Mouse (Mus musculus) C2C12 (cell line): Measurements from ENCODE around the gene Ube2h. TPM values are rescaled to one million over a fixed set of nuclear protein-coding genes. Genes with fewer than 3 reads are reported as not detected.

Experiments
- H3K27me3 ChIP-seq: one replicate; pipeline ENCODE4 v1.6.1; 2011; ENCODE audit not compliant: control insufficient read depth, insufficient read depth, insufficient read length
- H3K36me3 ChIP-seq: one replicate; pipeline ENCODE4 v1.6.1; 2011; ENCODE audit not compliant: control insufficient read depth, insufficient read depth
- H3K4me3 ChIP-seq: one replicate; pipeline ENCODE4 v1.5.1; 2011; ENCODE audit warnings: mild to moderate bottlenecking, control low read depth; ENCODE audit not compliant: poor library complexity, insufficient read depth, severe bottlenecking
- H3K79me2 ChIP-seq: one replicate; pipeline ENCODE4 v1.6.1; 2011; ENCODE audit not compliant: control insufficient read depth, insufficient read depth
- H3K79me3 ChIP-seq: one replicate; pipeline ENCODE4 v1.6.1; 2011; ENCODE audit warnings: low read depth, control low read depth
- H3ac ChIP-seq: one replicate; pipeline ENCODE3; 2011; ENCODE audit warnings: low read depth; ENCODE audit not compliant: control insufficient read depth, insufficient read length
- CEBPB ChIP-seq: IDR thresholded peaks from one replicate; pipeline ENCODE4 v1.6.1; 2011; ENCODE audit warnings: low read depth, mild to moderate bottlenecking, control low read depth, moderate library complexity
- CTCF ChIP-seq: IDR thresholded peaks from one replicate; pipeline ENCODE4 v1.5.1; 2011; ENCODE audit not compliant: control insufficient read depth, insufficient read depth, insufficient read length
- FOSL1 ChIP-seq: IDR thresholded peaks from one replicate; pipeline ENCODE4 v1.8.0; 2011; ENCODE audit warnings: mild to moderate bottlenecking, low read length; ENCODE audit not compliant: poor library complexity, insufficient read depth, severe bottlenecking
- MAX ChIP-seq: IDR thresholded peaks from one replicate; pipeline ENCODE4 v1.6.1; 2011; ENCODE audit warnings: mild to moderate bottlenecking, control low read depth
- MYOD1 ChIP-seq: IDR thresholded peaks from one replicate; pipeline ENCODE4 v1.6.1; 2011; ENCODE audit warnings: low read depth; ENCODE audit not compliant: control insufficient read depth, insufficient read length
- MYOG ChIP-seq: IDR thresholded peaks from one replicate; pipeline ENCODE4 v1.6.1; 2011; ENCODE audit not compliant: control insufficient read depth, insufficient read length; ENCODE audit errors: extremely low read depth
- USF1 ChIP-seq: IDR thresholded peaks from one replicate; pipeline ENCODE4 v1.6.1; 2011; ENCODE audit warnings: low read depth, mild to moderate bottlenecking, control low read depth, moderate library complexity
- polyA plus RNA-seq: library from polyadenylated mRNA; unstranded; fragments of >200 nt; fragmentation: generic; extraction: Trizol; gene quantifications from one replicate; pipeline ENCODE4 v1.2.1, GENCODE M21; 2012; ENCODE audit warnings: missing spikeins

Gene Ube2h
- polyA plus RNA-seq, 1 experiment, result 14.9 TPM

GRCm38 (mm10) chr6:30267486-30267885, 36.9 kb downstream of the Ube2h start:
- peaks cover 24% of the 10 kb centered on the region for H3K36me3 ChIP-seq
- no peaks in the 10 kb centered on the region for H3K79me3 ChIP-seq
- no peak overlapping the region for H3ac ChIP-seq
- H3K79me2 ChIP-seq, result no peaks in the 10 kb centered on the region
- TF ChIP-seq MAX (no peak), CEBPB (no peak), USF1 (no peak)
- H3K27me3 ChIP-seq, result no peaks in the 10 kb centered on the region
- H3K4me3 ChIP-seq, result no peak overlapping the region

- Histone ChIP-seq H3K79me2 (no peaks in the 10 kb centered on the region), H3K79me3 (no peaks in the 10 kb centered on the region), H3K4me3 (no peak overlapping the region), H3K36me3 (peaks cover 18% of the 10 kb centered on the region), H3ac (no peak overlapping the region), H3K27me3 (no peaks in the 10 kb centered on the region)
- no peak for TF ChIP-seq CEBPB
- no peak for TF ChIP-seq USF1
- TF ChIP-seq MYOG, result no peak
- no peak for TF ChIP-seq MYOD1
- TF ChIP-seq CTCF, result no peak
- TF ChIP-seq FOSL1, result no peak
- TF ChIP-seq MAX, result no peak
Measured at GRCm38 (mm10) chr6:30265402-30265801, 38.9 kb downstream of the Ube2h start.

GRCm38 (mm10) chr6:30263053-30263452, 41.3 kb downstream of the Ube2h start:
- no peak overlapping the region for H3ac ChIP-seq
- no peak overlapping the region for H3K4me3 ChIP-seq
- no peaks in the 10 kb centered on the region for H3K79me3 ChIP-seq
- TF ChIP-seq MYOG, result no peak
- no peak for TF ChIP-seq MAX
- TF ChIP-seq CTCF, result no peak
- no peak for TF ChIP-seq CEBPB
- TF ChIP-seq USF1, result no peak
- no peak for TF ChIP-seq FOSL1
- no peak for TF ChIP-seq MYOD1
- no peaks in the 10 kb centered on the region for H3K79me2 ChIP-seq
- H3K36me3 ChIP-seq, result peaks cover 23% of the 10 kb centered on the region
- H3K27me3 ChIP-seq, result no peaks in the 10 kb centered on the region

GRCm38 (mm10) chr6:30259271-30259670, 45.1 kb downstream of the Ube2h start:
- no peak for TF ChIP-seq USF1
- TF ChIP-seq FOSL1, result no peak
- TF ChIP-seq MYOD1, result no peak
- TF ChIP-seq MYOG, result no peak
- TF ChIP-seq MAX, result no peak
- TF ChIP-seq CTCF, result no peak
- no peak for TF ChIP-seq CEBPB
- H3K79me3 ChIP-seq, result no peaks in the 10 kb centered on the region
- no peak overlapping the region for H3K4me3 ChIP-seq
- H3ac ChIP-seq, result no peak overlapping the region
- H3K27me3 ChIP-seq, result no peaks in the 10 kb centered on the region
- no peaks in the 10 kb centered on the region for H3K79me2 ChIP-seq
- H3K36me3 ChIP-seq, result peaks cover 23% of the 10 kb centered on the region

GRCm38 (mm10) chr6:30257962-30258361, 46.4 kb downstream of the Ube2h start:
- Histone ChIP-seq H3K27me3 (no peaks in the 10 kb centered on the region), H3ac (no peak overlapping the region), H3K79me2 (no peaks in the 10 kb centered on the region), H3K4me3 (no peak overlapping the region), H3K36me3 (peaks cover 27% of the 10 kb centered on the region), H3K79me3 (no peaks in the 10 kb centered on the region)
- TF ChIP-seq CTCF (no peak), MYOG (no peak), CEBPB (no peak), USF1 (no peak), MAX (no peak), MYOD1 (no peak), FOSL1 (no peak)

- H3ac ChIP-seq, result no peak overlapping the region
- peaks cover 33% of the 10 kb centered on the region for H3K36me3 ChIP-seq
Measured at GRCm38 (mm10) chr6:30255846-30256245, 48.5 kb downstream of the Ube2h start.

More at GRCm38 (mm10) chr6:30255846-30256245, 48.5 kb downstream of the Ube2h start:
- TF ChIP-seq FOSL1 (no peak), CTCF (no peak), MYOD1 (no peak), MYOG (no peak), CEBPB (no peak), USF1 (no peak), MAX (no peak)
- no peaks in the 10 kb centered on the region for H3K79me2 ChIP-seq
- H3K79me3 ChIP-seq, result no peaks in the 10 kb centered on the region
- H3K27me3 ChIP-seq, result no peaks in the 10 kb centered on the region
- H3K4me3 ChIP-seq, result no peak overlapping the region
